Mouse (Mus musculus) stomach, postnatal 0 days (tissue): ENCODE results near the gene Hist1h4a.
A peak's percentile ranks its signal among the peaks of the same experiment; 100 is the strongest.

ENCODE experiments used
- CTCF ChIP-seq: IDR thresholded peaks from 2 replicates; pipeline ENCODE4 v1.5.1; 2016; ENCODE audit warnings: antibody characterized with exemption, low read depth, mild to moderate bottlenecking, moderate library complexity
- EP300 ChIP-seq: optimal IDR thresholded peaks from 2 replicates; pipeline ENCODE3; 2016; ENCODE audit warnings: antibody characterized with exemption

DNA sequence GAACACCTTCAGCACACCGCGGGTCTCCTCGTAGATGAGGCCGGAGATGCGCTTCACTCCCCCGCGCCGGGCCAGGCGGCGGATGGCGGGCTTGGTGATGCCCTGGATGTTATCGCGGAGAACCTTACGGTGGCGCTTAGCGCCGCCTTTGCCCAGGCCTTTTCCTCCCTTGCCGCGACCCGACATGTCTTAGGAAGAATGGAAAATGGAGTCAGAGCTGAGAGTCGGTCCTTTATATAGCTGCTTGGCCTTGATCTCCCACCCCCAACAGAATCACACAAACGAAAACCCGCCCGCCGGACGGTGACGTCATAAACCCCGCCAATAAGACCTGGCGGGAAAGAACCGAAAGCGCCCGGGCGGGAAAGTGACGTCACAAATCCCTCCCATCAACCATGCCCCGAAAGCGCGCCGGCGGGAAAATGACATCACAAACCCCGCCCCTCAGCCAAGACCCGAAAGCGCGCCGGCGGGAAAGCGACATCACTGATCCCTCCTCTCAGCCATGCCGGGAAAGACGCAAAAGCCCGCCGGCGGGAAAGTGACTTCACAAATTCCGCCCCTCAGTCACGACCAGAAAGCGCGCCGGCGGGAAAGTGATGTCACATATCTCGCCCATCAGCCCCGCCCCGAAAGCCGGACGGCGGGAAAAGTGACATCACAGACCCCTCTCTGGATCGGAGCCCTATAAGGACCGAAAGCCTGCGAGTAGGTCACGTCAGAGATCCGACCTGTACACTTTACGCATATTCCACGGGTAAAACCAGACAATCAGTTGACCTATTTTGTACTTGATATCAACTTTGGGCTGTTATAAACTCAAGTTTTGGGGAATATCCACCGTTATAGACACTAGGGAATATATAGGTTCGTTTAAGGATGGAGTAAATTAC lies at the start of gene Hist1h4a:
- TF ChIP-seq CTCF (no peak), EP300 (peak; percentile 47)
